Mouse (Mus musculus): Measurements from ENCODE around the gene Sema5b.

Gene Sema5b

DNA sequence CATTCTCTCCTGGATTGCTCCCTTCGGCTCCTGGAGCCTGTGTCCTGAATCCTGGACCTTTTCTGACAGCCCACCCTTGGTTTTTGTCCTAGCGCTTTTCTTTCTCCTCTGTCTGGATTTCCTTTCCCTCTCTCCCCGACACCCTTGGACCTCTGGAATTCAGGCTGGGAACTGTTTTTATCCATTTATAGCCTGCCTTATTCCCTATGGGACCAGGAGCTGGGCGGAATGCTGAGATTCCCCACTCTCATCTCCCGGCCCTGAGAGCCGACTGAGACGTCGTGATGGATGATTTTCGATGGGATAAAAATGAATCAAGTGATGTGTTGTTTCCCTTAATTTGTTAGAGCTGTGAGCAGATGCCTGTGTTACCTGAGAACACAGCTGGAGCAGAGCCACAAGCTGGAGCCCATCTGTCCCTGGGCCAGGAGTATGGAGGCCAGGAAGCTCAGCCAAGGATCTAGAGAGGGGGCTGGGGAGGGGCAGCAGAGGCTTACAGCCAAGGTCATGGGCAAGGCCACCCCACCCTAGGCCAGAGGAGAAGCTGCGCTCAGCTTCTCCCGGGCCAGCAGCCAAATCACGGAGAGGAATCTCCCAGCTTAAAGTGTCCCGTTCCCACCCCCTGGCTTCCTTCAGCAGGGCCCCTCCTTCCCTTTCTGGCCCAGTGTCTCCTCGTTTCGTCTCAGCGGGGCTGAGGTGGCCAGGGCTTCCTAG, 89.7 kb downstream of the Sema5b start:
- peak; percentile 82 for DNase-seq (ENCODE audit: low read depth, low spot score)

DNA sequence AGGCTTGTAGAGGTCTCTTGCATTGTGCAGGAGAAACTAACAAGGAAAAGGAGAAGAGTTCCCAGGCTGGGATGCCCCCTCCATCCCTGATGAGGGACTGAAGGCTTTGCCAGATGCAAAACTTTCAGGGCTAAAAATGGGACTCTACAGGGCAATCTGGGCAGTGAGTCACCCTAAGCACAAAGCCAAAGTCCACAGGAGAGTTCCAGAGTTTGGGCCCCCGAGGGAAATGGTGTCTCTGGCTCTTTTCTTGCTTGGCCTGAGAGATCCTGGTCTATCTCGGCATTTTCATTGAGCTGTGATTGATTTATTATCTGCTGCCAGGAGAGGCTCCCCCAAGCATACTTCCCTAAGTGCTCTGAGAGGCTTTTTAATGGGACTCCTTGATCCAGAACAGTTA, 92.1 kb downstream of the Sema5b start:
- no peak for DNase-seq (ENCODE audit: low read depth, low spot score)

DNA sequence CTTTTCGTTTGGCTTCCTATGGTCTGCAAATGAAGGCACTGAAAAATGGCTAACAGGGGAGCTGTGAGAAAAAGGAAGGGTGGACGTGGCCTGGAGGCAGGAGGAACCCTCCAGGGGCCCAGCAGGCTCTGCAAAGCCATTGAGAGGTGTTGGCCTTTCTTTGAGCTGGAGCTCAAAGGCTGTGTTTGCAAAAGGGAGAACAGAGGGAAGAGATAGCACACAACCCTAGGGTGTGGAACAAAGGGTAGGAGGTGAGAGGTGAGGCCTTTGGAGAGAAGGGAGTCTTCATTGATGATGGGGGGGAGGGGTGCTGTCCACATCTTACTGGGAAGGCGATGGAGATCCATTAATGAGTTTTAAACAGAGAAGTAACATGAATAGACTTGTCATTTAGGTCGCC, 94.0 kb downstream of the Sema5b start:
- DNase-seq (ENCODE audit: low read depth, low spot score), result no peak

DNA sequence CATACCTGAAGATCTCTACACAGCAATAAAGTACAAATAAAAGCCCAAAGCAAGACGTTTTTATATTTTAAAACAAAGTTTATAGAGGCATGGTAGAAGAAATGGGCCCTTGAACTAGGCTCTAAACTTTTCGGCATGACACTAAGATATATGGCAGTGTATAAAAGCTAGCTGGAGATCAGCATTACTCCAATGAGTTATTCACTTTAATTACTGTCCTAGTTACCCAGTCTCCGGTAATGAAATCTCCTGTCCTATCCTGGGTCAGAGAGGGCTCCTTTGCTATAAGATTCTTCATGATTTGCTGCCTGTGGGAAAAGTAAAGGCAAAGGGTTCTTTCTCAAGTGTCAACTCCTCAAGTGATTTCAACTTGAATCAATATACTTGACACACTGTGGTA, 98.6 kb downstream of the Sema5b start:
- no peak for DNase-seq (ENCODE audit: low read depth, low spot score)

DNA sequence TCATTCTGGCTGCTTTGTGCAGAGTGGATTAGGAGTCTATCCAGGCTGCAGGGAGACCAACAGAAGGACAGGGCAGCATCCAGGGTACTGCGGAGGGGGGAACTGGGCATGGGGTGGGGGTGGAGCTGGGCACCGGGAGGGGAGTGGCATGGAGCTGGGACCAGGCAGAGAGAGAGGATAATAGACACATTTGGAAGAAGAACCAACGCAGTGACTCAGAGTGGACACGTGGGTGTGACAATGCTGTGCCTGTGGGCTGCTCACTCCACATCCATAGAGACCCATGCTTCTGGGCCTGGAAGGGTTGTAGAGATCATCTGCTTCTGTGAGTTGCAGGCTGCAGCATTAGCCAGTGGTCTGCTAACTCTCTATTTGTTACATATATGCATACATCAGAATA, 107.9 kb downstream of the Sema5b start:
- no peak for DNase-seq (ENCODE audit: low read depth, low spot score)

DNA sequence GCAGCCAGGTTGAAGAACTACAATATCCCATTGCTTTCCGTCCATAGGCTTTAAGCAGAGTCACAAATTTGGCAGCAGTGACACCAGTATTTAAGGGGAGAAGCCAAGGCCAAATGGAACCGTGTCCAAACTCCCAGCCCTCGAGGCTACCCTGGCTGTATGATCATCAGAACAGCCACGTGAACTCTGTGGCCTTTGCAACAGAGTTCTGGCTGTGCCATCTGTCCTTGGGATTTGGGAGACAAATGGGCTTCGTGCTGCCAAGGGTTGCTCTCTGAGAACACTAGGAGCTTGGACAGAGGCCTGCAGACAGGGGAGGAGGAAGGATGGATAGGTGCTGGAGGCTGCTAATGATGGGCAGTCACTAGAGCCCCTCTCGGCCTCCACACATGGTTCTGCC, 111.3 kb downstream of the Sema5b start:
- DNase-seq (ENCODE audit: low read depth, low spot score), result peak; percentile 36

DNA sequence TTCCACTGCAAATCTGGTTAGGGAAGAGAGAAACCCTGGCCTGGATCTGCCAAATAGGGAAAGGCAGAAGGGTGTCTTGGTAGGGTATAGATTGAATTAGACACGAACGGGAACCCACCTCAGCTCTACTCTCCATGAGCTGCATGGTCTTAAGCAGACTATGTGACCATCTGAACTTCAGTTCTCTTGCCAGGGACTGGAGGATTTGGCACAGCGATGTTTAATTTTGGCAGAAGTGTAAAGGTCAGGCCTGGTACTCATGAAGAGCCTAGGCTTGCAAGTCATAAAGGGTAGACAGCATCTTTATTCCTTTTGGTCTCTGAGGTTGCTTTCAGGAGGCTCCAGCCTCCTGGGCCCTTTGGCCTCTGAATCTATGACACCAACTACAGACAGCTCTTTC, 111.8 kb downstream of the Sema5b start:
- peak; percentile 38 for DNase-seq (ENCODE audit: low read depth, low spot score)

DNA sequence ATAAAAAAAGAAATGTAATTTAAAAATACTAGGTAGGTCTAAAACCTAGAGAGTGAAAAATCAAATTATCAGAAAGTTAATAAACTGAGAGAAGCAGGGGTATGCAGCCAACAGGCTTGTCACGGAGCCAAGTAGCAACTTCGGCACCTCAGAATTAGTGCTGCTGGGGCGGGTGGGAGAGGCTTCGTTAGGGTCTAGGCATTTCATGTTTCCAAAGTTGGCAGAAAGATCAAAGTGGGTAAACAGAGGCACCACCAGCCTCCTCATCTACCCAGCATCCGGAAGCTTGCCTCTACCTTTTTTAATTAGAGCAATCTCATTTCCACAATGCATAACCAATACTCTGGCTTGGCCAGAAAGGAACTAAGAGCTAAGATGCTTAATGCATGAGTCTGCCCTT, 113.0 kb downstream of the Sema5b start:
- no peak for DNase-seq (ENCODE audit: low read depth, low spot score)

DNA sequence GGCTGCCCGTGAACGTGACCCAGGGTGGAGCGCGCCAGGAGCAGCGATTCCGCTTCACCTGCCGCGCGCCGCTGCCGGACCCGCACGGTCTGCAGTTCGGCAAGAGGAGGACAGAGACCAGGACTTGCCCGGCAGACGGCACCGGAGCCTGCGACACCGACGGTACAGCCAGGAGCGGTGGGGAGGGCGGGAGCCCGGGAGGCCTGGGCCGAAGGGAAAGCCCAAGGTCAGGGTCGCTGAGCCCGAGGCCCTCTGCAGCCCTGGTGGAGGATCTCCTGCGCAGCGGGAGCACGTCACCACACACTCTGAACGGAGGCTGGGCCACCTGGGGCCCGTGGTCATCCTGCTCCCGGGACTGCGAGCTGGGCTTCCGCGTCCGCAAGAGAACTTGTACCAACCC, 119.3 kb downstream of the Sema5b start:
- no peak for DNase-seq (ENCODE audit: low read depth, low spot score)

DNA sequence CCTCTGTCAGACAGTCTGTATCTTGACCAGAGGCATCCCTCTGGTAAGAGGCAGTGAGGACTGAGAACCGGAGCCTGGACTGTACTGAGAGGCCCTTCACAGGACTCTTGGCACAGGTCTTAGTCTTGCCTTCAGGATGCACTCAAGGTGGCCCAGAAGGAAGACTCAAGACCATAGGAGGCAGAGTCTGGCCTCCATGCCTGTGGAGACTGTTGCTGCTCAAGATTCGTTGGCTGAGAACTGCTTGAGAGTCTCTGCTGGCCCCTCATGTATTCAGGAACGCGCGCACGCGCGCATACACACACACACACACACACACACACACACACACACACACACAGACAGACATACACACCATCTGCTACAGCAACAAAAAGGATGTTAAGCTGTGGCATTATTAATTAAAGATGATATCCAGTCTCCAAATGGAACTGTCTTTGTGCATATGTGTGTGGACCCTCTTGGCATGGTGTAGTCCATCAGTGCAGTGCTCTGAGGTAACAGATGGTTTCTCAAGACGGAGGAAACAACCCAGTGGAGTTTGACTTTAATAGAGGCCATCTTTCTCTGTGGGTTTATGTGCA, 123.0 kb downstream of the Sema5b start:
- DNase-seq (ENCODE audit: low read depth, low spot score), result no peak

DNA sequence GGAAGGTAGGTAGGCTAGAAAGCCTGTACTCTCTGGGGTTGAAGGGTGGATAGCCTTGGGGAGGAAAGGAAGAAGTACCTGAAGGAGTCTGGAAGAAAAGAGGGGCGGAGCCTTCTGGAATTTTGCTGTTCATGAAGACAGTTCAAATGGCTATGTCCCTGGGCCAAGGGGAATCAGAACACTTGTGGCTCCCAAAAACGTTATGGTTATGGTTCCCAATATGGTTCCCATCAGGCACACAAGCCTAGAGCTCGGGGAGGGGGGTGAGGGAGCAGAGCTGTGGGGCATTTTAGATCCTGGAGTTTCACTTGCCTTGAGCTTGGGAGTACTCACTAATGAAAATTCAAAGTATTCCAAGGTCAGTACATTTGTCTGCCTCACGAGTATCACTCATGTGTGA, 123.9 kb downstream of the Sema5b start:
- no peak for DNase-seq (ENCODE audit: low read depth, low spot score)

DNA sequence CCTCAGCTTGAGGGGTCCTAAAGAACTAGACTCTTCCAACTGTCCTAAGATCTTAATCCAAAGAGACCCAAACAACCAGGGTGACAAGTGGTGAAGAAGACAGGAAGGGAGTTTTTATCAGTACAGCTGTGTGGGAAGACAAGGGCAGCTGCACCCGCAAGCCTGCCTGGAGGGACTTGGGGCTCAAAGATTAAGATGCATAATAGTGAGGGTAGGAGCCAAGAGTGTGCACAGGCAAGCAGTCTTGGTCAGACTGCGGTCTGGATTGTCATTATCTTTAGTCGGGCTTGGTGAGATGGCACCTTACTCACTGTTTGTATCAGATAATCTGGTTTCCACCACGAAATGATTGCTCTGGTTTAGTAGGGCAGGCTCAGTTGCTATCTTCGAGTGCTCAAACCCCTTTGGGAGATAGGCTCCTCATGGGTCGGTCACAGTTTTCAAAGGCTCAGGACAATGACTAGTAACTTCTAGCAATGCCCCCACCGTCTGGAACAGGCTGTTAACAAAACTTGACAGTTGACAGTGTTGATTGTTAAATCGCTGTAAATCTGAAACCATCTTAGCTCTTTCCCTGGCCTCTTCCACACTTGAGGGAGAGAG, 136.7 kb downstream of the Sema5b start:
- no peak for DNase-seq (ENCODE audit: low read depth, low spot score)

DNA sequence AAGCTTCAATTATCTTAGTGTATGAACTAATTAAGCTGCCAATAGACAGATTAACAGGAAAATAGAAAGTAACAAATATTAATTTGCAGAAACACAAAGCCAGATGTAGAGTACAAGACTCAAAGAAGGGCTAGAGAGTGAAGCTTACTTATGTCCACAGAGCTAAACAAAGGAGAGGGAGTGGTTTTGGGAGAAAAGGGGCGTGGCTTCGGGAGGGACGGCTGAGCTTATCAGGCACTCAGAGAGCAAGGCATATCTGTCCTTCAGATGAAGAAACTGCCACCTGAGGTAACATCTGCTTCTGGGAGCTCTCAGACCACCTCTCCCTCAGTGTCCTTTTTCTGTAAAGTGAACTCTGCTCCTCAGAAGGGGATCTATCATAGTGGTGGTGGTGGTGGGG, 137.5 kb downstream of the Sema5b start:
- no peak for DNase-seq (ENCODE audit: low read depth, low spot score)

DNA sequence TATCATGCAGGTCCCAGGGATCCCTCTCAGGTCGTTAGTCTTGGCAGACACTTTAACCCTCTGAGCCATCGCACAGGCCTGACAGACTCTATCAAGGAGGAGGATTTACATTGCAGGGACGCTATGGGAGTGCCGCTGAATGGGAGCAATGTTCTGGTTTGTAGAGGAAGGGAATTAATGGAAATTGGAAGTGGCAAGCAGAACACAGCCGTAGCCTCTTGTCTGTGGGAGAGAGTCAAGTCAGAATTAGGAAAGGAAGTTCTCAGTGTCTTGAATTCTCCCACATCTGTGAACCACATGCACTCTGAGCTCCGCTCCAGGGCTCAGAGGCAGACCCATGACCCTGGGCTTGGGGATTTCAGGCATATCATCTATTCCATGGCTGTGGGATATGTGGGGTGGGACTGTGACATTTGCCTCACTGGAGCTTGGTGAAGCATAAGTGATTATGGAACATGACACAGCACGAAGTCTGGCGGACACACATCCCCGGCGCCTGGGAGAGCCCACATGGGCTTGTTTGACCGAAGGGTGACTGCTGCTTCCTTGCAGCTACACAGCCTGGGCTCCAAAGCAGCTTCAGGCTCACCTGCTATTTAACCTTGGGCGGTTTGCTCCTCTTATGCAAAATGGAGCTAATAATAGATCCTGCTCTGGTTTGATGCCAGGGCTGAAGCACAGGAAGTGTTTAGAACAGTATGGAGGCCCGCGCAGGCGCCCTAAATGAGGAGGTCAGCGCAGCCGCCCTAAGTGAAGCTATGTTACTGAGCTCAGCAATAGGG, 140.6 kb downstream of the Sema5b start:
- DNase-seq (ENCODE audit: low read depth, low spot score), result peak; percentile 51

DNA sequence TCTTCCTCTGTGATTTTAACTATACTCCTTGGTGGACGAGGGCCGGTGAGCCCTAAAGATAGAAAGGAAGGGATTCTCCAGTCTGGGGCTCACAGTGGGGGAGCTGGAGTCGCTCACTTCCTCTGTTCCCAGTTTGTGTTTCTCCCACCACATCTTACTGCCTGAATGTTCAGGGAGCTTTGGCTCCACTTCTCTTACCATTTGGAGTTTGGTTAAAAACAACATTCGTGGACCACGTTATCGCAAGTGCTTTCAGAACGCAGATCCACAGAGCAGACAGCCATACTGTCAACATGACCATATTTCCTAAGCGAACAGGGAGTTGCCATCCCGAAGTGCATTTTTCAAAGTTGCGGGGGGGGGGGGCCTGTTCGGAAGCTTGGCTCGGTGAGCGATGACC, 144.1 kb downstream of the Sema5b start:
- DNase-seq (ENCODE audit: low read depth, low spot score), result no peak

DNA sequence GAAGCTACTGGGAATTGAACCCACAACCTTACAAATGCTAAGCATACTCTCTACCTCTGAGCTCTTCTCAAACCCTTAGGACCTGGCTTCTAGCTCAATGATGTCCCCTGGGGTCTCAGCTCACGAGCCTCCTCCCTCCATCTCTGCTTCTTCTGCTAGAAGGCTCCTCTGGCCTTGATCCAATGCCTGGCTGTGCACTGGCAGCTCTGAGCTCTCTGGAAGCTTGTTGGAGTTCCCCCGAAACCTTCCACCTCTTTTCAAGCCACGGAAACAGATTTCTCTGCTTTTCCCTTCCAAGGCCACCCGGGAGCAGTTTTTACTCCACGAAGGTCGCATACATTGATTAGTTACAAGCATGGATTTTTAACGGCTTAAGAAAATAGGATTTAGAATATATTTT, 145.5 kb downstream of the Sema5b start:
- no peak for DNase-seq (ENCODE audit: low read depth, low spot score)

DNA sequence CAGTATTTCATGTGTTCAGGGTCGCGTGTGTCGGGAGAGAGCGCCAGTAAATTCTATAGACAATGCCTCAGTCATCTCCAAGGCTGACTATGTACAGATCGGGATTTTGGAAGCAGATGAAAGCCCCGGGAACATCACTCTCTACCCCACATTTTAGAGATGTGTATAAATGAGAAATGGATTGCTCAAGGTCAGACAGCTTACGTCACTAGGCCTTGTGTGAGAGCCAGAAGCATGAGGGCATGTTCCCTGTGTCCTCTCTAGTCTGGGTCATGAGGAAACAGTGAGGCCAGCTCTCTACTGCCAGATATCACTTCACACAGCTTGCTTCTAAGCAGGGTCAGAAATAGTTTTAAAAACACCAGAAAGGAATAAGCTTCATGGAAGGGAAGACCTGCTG, 150.7 kb downstream of the Sema5b start:
- peak; percentile 15 for DNase-seq (ENCODE audit: low read depth, low spot score)

DNA sequence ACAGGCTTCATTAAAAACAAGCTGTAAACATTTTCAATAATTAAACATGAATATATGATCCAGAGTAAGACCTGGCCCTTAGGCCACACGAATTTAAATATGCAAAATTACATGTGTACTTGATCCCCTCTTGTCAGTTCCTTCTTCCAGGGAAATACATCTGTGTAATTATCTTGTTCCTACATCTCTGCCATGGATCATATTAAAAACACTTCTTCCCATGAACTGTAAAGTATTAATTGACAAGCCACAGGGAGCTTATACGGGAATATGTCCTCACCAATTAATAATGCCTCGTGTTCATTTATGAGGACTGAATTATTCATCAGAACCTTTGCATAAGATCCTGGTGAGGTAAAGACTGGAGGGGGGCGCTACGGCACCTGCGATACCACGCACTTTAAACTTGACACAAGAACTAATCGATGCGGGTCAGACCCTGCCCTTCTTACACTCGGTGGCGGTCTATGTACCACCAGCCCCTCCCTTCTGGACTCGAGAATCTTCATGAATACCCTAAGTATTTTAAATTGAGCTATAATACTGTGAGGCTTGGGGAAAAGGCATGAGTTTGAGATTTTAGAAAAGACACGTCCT, 153.4 kb downstream of the Sema5b start:
- no peak for DNase-seq (ENCODE audit: low read depth, low spot score)

DNA sequence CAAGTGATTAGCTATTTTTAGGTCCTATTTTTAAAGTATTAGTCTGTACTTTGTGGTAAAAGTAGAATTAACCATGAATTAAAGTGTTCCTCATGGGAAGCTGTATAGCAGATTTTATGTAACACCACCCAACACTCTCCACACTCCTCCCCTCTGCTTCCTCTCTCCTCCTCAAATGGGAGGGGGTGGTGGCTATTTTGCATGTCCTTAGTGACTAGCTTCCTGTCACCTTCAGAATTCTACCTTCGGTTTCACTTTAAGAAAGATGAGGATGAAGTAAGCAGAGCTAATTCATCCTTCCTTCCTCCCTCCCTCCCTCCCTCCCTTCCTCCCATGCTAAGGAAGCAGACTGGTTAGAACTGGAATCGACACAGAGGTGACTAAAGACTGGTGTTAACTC, 155.2 kb downstream of the Sema5b start:
- no peak for DNase-seq (ENCODE audit: low read depth, low spot score)

DNA sequence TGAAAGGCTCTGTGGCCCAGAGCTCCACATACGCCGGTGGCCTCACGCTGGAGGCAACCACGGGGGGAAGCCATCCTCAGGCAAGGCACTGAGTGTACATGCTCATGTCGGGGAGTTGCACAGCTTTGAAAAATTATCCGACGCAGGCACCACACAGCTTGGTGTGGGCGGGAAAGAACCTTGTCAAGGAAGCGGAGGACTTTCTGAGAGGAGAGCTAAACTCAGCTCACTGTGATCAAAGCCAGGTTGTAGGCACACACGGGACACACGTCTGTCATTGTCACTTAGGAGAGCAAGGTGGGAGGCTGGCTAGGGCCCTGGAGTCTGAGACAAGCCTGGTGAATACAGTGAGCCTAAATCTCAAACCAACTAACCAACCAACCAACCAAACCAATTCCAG, 160.9 kb downstream of the Sema5b start:
- DNase-seq (ENCODE audit: low read depth, low spot score), result no peak

DNA sequence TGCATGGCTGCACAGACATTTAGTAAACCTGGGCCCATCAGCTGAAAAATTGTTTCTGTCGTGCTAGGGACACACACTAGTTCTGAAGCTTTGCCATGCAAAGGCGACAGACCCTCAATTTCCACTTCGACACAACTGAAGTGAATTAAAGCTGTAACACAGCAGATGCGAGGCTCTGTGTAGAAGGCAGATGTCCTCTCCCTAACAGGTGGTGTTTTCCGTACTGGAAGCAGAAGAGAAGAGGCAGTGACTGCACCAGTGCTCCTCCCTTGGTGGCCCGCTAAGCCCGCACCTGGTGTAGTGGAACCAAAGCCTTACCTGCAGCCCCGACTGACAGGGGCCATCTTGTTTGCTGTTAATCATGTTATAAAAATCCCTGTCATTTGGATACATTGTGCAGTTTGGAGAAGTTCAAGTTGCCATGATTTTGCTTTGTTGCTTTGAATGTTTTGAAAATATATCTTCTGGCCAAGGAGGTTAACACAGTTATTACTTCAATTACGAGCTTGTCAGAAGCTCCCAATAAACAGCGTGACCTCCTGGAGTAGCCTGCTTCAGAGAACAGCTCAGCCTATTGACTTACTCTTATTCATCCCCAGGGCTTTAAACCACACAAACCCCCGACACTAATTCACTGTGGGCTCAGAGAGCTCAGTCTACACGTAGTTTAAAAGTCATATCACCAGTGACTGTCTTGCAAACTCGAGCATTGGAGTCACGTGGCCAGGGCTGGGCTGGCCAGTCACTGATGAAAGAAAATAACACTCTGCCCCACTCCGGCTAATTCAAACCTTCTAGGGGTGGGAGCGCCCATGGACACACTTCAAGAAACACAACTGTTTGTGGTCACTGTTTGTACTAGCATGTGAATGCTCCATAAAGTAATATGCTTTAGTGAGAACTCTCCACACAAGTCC, 163.1 kb downstream of the Sema5b start:
- no peak for DNase-seq (ENCODE audit: low read depth, low spot score)
